Mouse (Mus musculus): ENCODE data around the gene Plekhm3.

GRCm38 (mm10) chr1:64770169-64770568 is 186.5 kb downstream of the Plekhm3 start:
- TF ChIP-seq EP300 (IDR thresholded peaks at IDR 0.05; ENCODE audit: low read depth) (no peak), CTCF (IDR thresholded peaks at IDR 0.05; ENCODE audit: low read depth) (no peak)

All from heart, postnatal 0 days (tissue).